Mouse (Mus musculus) heart, postnatal 10 days (tissue): ENCODE data around the gene Olfr1465. TPM values are rescaled to one million over a fixed set of nuclear protein-coding genes. Genes with fewer than 3 reads are reported as not detected.

ENCODE experiments used
- DNase-seq, 2 experiments: peaks; one replicate each; pipeline ENCODE4 v3.0.0; 2021
- intact Hi-C: fragments of 180-260 bp; cut with DNase I; formaldehyde crosslinking; loops from one replicate; pipeline ENCODE4 v1.15.1; 2025
- total RNA-seq, 2 experiments: library from RNA; stranded (reverse); gene quantifications; 2 replicates each; pipeline ENCODE4 v1.2.3; 2021

Olfr1465 gene
- total RNA-seq = not detected

DNA sequence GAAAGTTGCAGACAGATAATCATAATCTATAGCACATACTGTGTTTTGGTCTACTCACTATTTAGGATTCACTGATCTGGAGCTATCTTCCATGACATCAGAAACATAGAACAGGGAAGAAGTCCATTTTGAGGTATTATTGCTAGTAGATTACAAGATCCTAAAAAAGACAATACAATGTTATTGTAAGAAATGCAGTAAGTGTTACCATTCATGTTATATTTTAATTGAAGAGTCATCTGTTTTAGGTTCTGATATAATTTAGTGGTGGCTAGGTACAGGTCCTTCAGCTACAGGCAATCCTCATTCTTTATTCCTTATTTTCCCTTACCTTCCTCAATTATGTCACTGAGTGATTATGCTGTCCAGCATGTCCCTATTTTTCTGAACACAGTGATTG, at the start of gene Olfr1465:
Olfr1465 (minus strand) TSS at position 101 of the 400 bp plus-strand sequence.
- intact Hi-C loops = loop anchor here (1.0 kb wide), 1 partner anchor 32 kb away; no protein-coding TSS in a partner anchor
- no peak for DNase-seq

DNA sequence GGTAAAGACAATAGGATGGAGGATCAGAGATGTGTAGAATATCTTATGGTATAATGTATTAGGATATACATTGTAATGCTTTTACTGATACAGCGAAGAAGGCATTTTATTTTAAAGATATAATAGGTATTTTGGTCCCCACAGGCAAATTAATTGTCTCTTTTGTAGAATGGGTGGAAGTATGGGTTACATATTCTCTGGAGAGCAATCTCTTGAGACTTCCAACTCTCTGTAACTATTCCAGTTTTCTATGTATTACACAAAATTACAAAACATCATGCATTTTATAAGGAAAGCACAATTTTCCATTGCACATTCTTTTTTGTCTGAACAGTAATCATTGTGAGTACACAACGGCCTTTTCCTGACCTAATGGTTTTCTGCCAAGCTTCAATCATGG, 46.6 kb upstream of the Olfr1465 start, which contains the start of gene Olfr1467:
Olfr1467 (plus strand) TSS at position 301 of the 400 bp plus-strand sequence.
- DNase-seq = no peak
- intact Hi-C loops = no loop called here

DNA sequence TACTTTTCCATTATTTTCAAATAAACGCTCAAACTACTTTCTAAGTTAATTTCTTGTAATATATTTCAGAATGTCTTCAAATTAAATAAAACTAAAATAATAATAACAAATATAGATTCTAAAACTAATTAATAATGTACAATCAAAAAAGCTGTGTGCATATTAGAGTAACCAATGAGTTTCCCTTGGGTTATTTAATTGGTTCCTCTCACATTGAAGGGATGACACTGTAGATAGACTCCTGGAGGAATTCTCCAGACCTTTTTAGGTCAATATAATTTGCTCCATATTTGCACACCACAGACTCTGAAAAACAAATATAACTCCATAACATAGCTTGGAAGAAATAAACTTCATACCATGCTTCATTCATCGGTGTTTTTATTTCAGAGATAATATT, 23.2 kb upstream of the Olfr1465 start, which contains the start of gene Olfr1466:
Olfr1466 (plus strand) TSS at position 301 of the 400 bp plus-strand sequence.
- intact Hi-C loops = no loop called here
- DNase-seq = no peak

Other genes starting within 250 kb of the Olfr1465 start
- gene Olfr1457, start 217.7 kb downstream of the Olfr1465 start, total RNA-seq = not detected
- gene Olfr1458, start 208.8 kb downstream of the Olfr1465 start, total RNA-seq = not detected
- gene Olfr1459, start 166.0 kb downstream of the Olfr1465 start, total RNA-seq = under 1 TPM; 0.02 to 0.05 TPM
- gene Olfr1461, start 152.5 kb downstream of the Olfr1465 start, total RNA-seq = not detected
- not detected for gene Olfr1462, start 129.8 kb downstream of the Olfr1465 start, total RNA-seq
- not detected for gene Olfr1463, start 84.2 kb downstream of the Olfr1465 start, total RNA-seq
- gene Olfr1466, start 23.3 kb upstream of the Olfr1465 start, total RNA-seq = not detected
- gene Olfr1467, start 46.7 kb upstream of the Olfr1465 start, total RNA-seq = not detected
- gene Olfr1469, start 92.3 kb upstream of the Olfr1465 start, total RNA-seq = not detected
- gene Olfr1471, start 127.9 kb upstream of the Olfr1465 start, total RNA-seq = not detected
- gene Olfr1472, start 140.5 kb upstream of the Olfr1465 start, total RNA-seq = not detected
- gene Olfr1474, start 154.0 kb upstream of the Olfr1465 start, total RNA-seq = not detected
- gene Olfr1475, start 164.7 kb upstream of the Olfr1465 start, total RNA-seq = not detected
- gene Olfr1477, start 185.0 kb upstream of the Olfr1465 start, total RNA-seq = not detected
- gene Olfr1480, start 212.4 kb upstream of the Olfr1465 start, total RNA-seq = not detected